Mouse (Mus musculus): Measurements from ENCODE around the gene Ifnl3.

Ifnl3 gene

DNA sequence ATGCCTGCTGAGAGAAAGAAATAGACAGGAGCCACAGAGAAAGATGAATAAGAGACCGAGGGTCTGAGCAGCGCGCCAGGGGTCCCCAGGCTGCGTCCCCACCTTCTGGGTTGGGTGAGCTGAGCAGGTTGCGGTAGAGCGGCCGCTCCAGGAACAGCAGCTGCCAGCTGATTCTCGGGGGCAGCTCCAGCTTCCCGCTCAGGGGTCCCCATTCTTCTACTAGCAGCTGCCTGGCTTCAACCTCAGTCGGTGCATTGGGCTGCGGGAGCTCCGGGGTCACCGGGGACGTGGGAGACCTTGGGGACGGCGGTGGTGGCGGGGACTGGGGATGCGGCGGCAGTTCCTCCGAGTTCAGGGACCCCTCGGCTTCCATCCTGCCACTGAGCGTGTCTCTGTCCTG lies 24.0 kb downstream of the Ifnl3 start:
- no peak for DNase-seq (ENCODE audit: low spot score in 2 of 2)

DNA sequence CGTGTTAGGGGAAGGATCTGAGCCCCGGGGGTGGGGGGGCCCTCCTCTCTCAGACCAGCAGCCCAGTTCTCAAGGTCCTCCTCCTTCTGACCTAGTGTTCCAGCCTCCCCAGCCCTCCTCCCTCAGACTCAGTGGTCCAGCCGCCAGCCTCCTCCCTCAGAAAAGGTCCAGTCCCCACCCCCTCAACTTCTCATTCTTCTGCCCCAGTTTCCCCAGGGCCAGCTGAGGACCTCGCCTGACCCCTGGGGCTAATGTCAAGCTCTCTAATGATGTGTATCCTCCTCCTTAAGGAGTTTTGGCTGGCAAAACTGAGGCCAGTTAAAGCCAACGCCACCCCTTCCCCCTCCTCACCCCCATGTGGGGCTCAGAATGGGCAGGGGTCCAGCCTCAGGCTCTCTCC lies 24.5 kb downstream of the Ifnl3 start, which contains the start of gene Nccrp1:
Gene Nccrp1 (minus strand): TSS at position 101 of the 400 bp plus-strand sequence.
- DNase-seq (ENCODE audit: low spot score in 2 of 2) = no peak

DNA sequence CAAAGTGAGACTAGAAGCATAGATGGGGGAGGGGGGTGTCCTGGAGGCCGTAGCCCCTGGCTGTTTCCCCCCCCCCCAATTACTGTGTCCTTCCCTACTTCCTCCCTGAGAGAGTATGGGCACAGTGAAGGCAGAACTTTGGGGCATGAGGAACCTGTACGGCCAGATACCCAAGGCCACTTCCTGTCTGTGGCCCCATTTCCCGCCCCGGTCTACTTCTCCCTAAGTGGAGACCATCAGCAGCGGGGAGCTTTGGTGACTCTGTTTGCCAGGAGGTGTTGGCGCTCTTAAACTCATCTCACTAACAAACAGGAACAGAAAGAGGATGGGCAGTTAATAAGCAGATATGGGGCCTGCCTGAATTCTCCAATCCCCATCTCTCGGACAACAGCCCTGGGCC lies 25.0 kb downstream of the Ifnl3 start:
- DNase-seq (ENCODE audit: low spot score in 2 of 2) = no peak

DNA sequence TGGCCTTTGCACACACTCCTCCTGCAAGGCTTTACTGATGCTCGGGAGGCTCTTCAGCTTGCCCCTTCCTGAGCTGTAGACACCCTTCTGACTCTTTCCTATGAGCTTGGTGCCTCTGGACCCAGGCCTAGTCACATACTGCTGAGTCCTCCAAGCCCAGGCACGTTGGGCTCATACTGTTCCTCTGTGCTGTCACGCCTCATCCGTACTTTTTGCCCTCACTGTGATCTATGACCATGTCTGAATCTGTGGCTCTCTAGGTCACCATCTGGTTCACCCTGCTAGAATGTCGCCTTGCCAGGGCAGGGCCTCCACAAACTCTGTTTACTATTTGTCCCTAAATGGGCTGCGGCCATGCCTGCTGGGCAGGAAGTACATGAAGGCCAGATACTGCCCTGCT lies 30.4 kb downstream of the Ifnl3 start:
- DNase-seq (ENCODE audit: low spot score in 2 of 2) = no peak

DNA sequence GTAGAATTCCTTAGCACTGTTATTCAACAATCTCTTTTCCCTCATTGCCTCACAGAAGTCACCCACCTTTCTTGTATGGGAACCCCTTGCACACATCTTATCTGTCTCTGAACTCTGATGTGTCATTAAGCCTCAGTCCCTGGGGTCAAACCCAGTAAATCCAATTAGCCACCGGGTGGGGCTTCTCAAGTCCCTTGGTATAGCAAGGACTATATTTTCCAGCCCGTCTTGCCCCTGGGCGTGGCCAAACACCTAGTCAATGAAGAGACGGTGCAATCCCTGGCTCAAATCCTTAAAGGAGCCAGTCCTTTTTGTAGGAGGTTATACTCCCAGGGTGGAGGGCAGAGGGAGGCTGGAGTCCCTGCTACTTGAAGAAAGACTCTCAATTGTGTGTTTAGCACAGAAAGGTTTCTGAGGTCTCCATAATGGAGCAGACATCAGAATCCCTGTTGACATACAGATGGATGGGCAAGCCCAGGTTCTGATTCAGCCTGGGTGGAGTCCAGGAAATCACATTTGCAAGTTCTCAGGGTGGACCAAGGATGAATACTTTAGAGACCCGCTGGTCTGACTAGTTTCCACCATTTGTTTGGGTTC lies 33.4 kb downstream of the Ifnl3 start:
- no peak for DNase-seq (ENCODE audit: low spot score in 2 of 2)

DNA sequence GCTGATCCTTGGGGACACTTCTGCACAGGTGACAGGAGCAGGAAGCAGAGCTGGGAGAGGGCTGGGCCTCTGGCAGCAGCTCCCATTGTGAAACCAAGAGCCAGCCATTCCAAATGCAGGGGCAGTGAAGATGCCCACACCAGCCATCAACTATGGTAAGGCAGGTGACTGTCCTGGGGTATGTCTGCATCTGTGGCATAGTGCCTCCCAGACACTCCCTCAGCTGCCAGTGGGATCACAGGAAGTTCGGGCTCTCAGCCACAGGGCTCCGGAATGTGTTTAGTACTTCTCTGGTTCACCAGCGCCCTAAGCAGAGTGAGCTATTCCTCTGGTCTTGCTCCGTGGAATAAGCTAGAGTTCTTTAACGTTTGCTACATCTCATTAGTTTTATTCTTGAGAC lies 34.4 kb downstream of the Ifnl3 start:
- no peak for DNase-seq (ENCODE audit: low spot score in 2 of 2)

DNA sequence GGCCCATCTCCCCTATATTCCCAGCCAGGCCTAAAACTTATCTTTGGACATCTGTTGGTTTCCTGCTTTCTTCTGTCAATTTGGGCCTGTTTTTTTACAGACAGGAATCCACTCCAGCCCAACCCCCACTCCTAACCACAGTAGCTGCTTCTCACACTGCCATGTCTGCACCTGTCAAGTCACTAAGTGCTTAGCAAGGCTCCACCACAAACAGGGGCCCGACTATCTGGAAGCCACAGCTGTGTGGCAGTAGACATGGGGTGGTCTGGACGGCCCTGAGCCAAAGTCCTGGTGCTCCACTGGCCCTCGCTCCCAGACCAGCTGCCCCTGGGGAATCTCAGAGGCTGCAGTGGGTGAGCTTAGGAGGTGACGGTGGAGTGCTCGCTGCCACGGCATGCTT lies 35.1 kb downstream of the Ifnl3 start:
- no peak for DNase-seq (ENCODE audit: low spot score in 2 of 2)

DNA sequence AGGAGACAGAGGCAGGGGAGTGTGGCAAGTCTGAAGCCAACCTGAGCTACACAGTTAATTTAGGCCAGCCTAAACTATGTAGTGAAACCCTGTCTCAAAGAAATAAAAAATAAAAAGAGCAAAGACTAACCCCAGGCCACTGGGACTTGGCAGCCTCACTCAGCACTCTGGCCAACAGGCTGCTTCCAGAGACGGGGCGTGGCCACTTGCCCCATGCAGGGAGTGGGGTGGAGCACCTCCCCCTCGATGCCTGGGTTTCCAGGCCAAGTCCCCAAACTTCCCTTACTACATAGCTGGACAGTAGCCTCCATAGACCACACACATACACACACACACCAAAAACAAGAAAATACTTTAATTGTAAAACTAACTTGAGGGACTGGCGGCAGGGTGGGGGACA lies 35.9 kb downstream of the Ifnl3 start:
- DNase-seq (ENCODE audit: low spot score in 2 of 2) = no peak

DNA sequence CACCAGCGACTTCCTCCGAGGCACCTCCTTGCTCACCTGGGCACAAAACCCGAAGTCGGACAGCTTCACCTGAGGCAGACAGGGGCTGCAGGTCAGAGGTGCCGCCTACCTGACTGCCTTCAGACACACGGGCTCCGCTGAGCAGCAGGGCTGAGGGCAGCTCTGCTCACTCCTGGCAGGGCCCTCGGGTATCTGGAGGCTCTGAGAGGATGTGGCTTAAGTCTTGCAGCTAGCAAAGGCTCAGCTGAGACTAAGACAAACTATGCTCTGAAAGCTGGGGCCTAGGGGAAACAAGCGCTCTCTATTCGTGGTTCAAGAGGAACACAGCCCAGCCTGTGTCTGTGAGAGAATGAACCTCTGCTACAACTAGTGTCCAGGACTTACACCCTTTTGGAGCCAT lies 38.2 kb downstream of the Ifnl3 start:
- no peak for DNase-seq (ENCODE audit: low spot score in 2 of 2)

DNA sequence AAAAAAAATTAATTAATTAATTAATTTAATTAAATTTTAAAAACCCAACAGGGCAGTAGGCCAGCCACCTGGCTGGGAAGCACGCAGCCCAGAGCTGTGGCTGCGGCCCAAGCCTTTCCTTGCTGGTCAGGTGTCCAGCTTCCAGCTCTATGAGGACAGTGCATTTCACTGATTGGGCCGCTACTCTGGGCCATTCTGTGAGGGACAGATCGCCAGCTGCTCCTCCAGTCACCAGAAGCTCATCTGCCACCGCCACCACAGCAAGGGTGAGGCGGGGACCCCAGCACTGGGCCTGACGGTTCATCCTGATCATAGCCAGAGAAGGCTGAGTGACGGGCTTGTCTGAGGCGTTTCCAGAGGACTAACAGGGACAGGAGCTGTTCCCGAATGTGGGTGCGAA lies 39.3 kb downstream of the Ifnl3 start:
- no peak for DNase-seq (ENCODE audit: low spot score in 2 of 2)

DNA sequence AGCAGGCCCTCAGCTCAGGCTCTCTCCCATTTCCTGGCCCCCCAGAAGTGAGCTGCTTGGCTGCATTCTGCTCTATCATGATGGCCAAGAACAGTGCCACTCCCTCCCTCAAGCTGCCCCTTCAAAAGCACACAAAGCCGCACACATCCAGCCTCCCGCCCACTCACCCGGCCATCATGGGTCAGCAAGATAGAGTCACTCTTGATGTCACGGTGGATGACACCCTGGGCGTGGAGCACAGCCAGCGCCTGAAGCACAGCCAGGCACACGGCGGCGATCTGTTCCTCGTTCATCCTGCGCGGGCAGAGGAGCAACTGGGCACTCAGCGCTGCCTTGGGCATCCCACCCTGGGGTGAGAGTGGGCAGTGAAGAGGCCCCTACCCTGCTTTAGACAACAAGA lies 39.7 kb downstream of the Ifnl3 start:
- no peak for DNase-seq (ENCODE audit: low spot score in 2 of 2)

DNA sequence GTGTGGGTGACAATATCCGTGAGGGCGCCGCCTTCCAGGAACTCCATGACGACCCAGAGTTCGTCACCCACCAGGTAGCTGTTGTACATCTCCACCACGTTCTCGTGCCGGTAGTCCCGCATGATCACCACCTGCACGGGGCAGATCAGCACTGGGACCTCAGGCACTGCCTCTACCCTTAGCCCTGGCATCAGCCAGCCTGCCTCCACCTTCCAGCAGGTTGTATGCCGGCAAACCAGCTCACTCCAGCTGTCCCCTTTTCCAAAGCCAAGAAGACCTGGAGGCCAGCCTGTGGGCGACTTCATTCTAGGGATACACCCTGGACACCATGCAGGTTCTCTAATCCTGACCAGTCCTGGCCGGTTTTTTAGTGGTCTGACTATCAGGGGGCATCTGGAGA lies 40.3 kb downstream of the Ifnl3 start:
- no peak for DNase-seq (ENCODE audit: low spot score in 2 of 2)

DNA sequence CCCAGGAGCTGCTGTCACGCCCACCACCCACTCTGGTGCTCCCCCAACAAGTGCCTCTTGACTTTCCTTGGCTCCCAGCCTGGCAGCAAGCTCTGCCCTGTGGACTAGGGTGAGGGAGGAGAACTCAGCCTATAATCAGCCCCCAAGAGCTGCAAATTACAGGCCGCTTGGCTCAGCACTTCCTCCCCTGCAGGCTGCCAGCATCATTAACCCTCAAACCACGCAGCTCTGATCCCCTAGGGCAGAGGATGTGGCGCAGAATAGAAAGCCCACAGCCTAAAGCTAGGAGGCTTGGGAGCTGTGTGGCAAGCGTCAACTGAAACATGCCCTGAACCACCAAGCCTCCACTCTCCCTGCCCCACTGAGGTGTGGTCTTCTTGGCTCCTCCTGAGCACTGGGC lies 42.8 kb downstream of the Ifnl3 start:
- no peak for DNase-seq (ENCODE audit: low spot score in 2 of 2)

DNA sequence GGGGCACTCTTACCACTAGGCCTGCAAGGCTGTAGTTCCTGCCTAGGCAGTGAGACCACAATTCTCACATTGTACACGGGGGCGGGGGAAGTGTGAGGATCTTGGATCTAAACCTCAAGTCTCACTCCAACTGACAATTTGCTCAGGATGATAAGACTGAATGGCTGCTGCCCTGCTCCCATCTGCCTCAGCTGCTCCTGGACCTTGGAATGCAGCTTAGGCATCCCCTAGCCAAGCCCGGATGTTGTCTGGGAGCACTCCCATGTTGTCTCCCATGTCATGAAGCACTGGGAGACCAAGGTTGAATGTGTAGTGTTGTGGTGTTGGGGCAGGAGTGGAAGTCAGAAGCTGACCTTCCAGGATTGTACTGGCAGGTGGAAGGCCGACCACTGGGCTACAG lies 44.9 kb downstream of the Ifnl3 start:
- no peak for DNase-seq (ENCODE audit: low spot score in 2 of 2)

DNA sequence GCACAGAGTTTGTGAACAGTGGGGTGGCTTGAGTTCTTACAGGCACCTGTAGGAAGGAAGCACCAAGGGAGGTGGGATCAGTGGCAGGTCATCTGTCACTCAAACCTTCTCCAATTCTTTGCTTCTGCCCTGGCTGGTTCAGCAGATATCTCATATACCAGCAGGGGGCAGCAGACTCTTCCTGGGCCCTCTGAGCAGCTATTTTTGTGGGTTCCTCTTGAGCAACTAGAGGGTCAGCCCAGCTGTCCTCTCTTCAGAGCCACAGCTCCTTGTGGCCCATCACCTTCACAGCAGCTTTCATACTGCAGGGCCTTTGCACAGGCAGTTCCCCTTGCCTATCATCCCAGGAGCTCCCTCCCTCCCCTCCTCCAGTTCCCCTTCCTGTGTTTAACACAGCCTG lies 45.6 kb downstream of the Ifnl3 start:
- peak; percentile 23 to 26 for DNase-seq (ENCODE audit: low spot score in 2 of 2)

DNA sequence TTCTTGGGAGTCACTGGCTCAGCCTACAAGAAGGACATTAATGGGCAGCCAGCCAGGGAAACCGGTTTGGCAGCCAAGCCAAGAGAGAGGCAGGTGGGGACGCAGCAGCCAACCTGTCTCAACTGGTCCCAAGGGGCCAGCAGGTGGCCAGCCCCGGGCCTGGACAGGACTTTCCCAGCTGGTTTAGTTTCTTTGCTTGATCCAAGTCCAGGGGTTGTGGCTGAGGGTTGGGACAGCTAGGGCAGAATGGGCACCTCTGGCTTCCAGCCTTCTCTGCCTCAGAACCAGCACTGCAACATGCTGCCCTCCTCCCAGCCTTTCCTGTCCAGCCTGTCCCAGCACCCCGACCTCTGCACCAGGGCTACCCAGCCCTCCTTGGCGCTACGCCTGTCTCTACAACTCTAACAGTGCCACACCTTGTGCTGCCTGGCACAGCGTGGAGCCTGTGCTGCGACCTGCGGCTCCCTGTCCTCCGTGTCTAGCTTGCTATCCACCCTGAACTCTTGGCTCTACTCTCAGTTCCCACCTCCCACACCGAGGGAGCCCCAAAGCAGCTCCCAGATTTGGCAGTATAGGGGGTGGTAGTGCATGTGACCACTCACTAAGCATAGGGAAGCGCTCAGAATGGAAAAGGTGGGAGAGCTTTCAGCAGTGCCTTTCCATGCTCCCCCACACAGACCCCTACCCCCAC lies 47.8 kb downstream of the Ifnl3 start:
- peak in 1 of 2 experiments; percentile 43 for DNase-seq (ENCODE audit: low spot score in 2 of 2)

DNA sequence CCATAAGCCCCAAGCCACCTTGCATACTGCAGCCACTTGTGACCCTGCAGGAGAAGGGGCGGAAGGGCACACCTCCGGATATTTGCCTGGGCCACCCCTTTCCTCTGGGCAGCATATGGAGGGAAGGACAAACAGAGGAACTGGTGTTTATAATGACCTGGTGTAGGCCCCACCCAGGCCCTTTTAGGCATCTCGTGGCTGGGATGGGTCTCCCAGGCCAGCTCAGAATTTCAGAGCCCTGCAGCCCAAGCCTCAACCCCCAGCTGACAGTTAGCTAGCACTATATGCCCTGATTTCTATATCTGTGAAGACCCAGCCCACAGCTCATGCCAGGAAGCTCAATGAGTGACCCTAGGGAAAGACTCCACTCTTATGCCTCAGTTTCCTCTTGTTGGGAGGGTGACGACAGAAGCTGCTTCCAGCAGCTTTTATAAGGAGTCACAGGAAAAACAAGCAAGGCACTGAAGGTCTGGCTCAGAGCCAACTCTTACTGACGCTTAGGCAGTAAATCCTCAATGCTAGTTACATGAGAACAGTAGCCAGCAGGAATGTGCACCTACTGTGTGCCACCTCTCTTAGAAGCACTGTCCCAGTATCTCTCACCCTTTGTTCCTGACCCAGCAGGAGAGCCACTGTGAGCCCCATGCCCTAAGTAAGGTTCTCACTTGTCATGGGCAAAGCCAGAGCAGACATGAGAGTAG lies 48.5 kb downstream of the Ifnl3 start:
- DNase-seq (ENCODE audit: low spot score in 2 of 2) = no peak

DNA sequence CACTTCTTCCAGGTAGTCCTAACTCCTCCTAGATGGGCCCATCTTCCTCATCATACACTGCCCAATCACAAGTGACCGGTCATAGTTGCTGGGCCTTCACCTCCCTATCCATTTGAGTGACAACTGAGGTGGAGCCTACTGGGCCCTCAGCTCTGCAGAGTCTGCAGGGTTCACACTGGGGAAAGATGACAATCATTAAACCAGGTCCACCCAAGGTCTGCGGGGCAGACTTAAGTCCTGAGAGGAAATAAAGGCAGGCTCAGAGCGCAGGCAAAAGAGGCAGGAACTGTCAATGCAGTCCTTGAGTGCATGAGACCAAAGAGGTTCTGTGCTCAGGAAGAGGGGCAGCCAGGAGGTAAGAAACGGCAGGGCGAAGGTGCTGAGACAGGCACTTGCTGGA lies 50.1 kb downstream of the Ifnl3 start:
- DNase-seq (ENCODE audit: low spot score in 2 of 2) = no peak

DNA sequence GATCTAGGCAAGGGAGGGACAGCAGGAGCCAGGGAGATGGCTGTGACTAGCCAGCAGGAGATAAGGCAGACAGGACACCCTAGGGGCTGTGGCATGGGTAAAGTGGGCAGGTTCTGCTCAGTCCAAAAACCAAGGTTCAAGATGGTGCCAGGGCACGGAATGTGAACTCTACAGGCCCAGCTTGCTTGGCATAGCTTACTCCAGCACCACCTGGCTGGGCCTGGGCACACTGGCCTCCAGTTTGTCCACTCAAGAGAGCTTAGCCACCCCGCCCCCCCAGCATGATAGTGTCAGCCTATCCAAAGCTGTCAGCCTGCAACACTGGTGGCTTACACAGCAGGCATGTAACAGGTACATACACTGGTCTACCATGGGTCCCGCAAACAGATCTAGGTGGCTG lies 50.6 kb downstream of the Ifnl3 start:
- DNase-seq (ENCODE audit: low spot score in 2 of 2) = no peak
